17 mouse cellular contexts compared by ENCODE assay signal in the genomic region with DNA sequence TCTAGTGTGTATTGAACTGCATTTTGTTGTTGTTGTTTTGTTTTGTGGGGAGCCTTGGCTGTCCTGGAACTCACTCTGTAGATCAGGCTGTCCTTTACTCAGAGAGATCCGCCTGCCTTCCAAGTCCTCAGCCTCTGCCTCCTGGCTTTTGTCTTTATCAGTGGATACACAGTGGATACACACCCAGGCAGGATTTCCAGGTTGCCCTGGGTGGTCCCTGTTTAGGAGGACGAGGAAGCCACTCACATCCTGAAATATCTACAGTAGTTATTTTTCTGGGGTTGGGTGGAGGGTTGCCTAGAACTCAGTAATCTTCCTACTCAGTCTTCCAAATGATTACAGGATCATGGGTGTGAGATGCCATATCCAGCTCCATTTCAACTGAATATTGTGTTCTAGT. TPM values are rescaled to one million over a fixed set of nuclear protein-coding genes. Genes with fewer than 3 reads are reported as not detected.
DNase-seq lines count a peak whose midpoint lies in the region; ATAC-seq and TF ChIP-seq lines count a peak whose summit lies in the region.
"Had no signal": no experiment of that assay in that cellular context is flagged by ENCODE, and none has a peak within 500 bp of the region (broad histone marks: within the 10 kb centered on the region; RNA-seq: fewer than 3 reads in every experiment).

No protein-coding gene starts in this region.

- no peaks in the 10 kb centered on the region for H3K27me3 ChIP-seq in hindbrain, embryonic 14.5 days (ENCODE audit: control insufficient read depth, insufficient read depth, low read length)
- H3K27me3 ChIP-seq: embryonic facial prominence, embryonic 13.5 days; limb, embryonic 15.5 days had no signal

- ATAC-seq in hindbrain, embryonic 14.5 days (ENCODE audit: low FRiP score): no peak
- ATAC-seq: inflammation-experienced regulatory T-cells, adult 6 months; midbrain, embryonic 16.5 days had no signal

- intact Hi-C loops in left cerebral cortex, adult 2 months (cut with DNase I): no loop called here
- intact Hi-C loops in heart, postnatal 25 days (cut with DNase I): no loop called here

- H3K9me3 ChIP-seq in hindbrain, embryonic 14.5 days (ENCODE audit: control insufficient read depth, low read length): no peaks in the 10 kb centered on the region
- H3K9me3 ChIP-seq: embryonic facial prominence, embryonic 13.5 days; limb, embryonic 15.5 days had no signal

- no peak for TF ChIP-seq POLR2A in lung, adult 2 months (IDR thresholded peaks at IDR 0.05; ENCODE audit: borderline replicate concordance, extremely low read depth, low read depth, low read length)

- WGBS in lung, adult 2 months: 35% methylated on average over 2 of the region's 2 CpGs
- WGBS in hindbrain, embryonic 14.5 days: 66% methylated on average over 2 of the region's 2 CpGs

- DNase-seq in adrenal gland, postnatal 10 days: peak; percentile 15
- no peak for DNase-seq in adrenal gland, adult 8-10 months
- DNase-seq in left cerebral cortex, adult 2 months (ENCODE audit: extremely low spot score in 1 of 2, low spot score in 2 of 2): no peak
- no peak for DNase-seq in left cerebral cortex, adult 11 months (ENCODE audit: low spot score)
- DNase-seq in heart, postnatal 25 days (ENCODE audit: low spot score): peak; percentile 41
- DNase-seq in lung, adult 2 months: no peak
- DNase-seq in hindbrain, embryonic 14.5 days (ENCODE audit: low spot score): no peak
- no peak for DNase-seq in urinary bladder, postnatal 14 days (ENCODE audit: low spot score)
- DNase-seq: cerebellum, adult 18-20 months; thymus, adult 18-20 months had no signal

- no peak for TF ChIP-seq CTCF in left cerebral cortex, adult 2 months (IDR thresholded peaks at IDR 0.05)
- no peak for TF ChIP-seq CTCF in lung, adult 2 months (IDR thresholded peaks at IDR 0.05; ENCODE audit: insufficient read depth, low read length)

- no peak overlapping the region for H3K4me2 ChIP-seq in hindbrain, embryonic 14.5 days (replicated peaks)
- H3K4me2 ChIP-seq: embryonic facial prominence, embryonic 13.5 days; limb, embryonic 15.5 days had no signal

- no peak overlapping the region for H3K9ac ChIP-seq in hindbrain, embryonic 14.5 days
- H3K9ac ChIP-seq: embryonic facial prominence, embryonic 13.5 days; limb, embryonic 15.5 days had no signal

- H3K36me3 ChIP-seq in hindbrain, embryonic 14.5 days (replicated peaks; ENCODE audit: control insufficient read depth, insufficient read depth): peaks cover 19% of the 10 kb centered on the region

- peaks cover 8% of the 10 kb centered on the region for H3K4me1 ChIP-seq in lung, adult 2 months (ENCODE audit: control insufficient read depth, insufficient read depth, low read length)
- H3K4me1 ChIP-seq in hindbrain, embryonic 14.5 days (replicated peaks; ENCODE audit: control insufficient read depth, insufficient read depth, low read length): no peaks in the 10 kb centered on the region

- H3K27ac ChIP-seq in left cerebral cortex, adult 2 months: peak overlapping the region; percentile 28; the same call in 1 of the 2 replicates
- no peak overlapping the region for H3K27ac ChIP-seq in hindbrain, embryonic 14.5 days
- H3K27ac ChIP-seq: embryonic facial prominence, embryonic 13.5 days; limb, embryonic 15.5 days had no signal

- no peak overlapping the region for H3K4me3 ChIP-seq in left cerebral cortex, adult 2 months
- H3K4me3 ChIP-seq in lung, adult 2 months (replicated peaks; ENCODE audit: extremely low read depth, low read depth, low read length): peak overlapping the region; percentile 14
- H3K4me3 ChIP-seq in hindbrain, embryonic 14.5 days (replicated peaks; ENCODE audit: low read length): no peak overlapping the region
- H3K4me3 ChIP-seq: embryonic facial prominence, embryonic 13.5 days; limb, embryonic 15.5 days had no signal

RNA-seq across cellular contexts. Expression of gene H2-T24, which starts 1.4 kb away (rescaled TPM):
- 1 to 10 TPM; 2.9 to 3.9 TPM for total RNA-seq in adrenal gland, postnatal 10 days (2021)
- 1 to 10 TPM; 6.0 to 9.2 (median 6.9) TPM for total RNA-seq in adrenal gland, adult 8-10 months (2022)
- total RNA-seq in left cerebral cortex, adult 2 months (2021): 1 to 10 TPM; 1.1 to 2.5 TPM
- 1 to 10 TPM; 7.4 to 7.5 TPM for total RNA-seq in heart, postnatal 25 days (2021)
- polyA plus RNA-seq in lung, adult 2 months (2012; rRNA removed): 9.2 and 16.5 TPM in 2 replicates
- polyA plus RNA-seq in hindbrain, embryonic 14.5 days (2014; fragmentation: Nextera tagmentation; extraction: Ambion mirVana): 9.1 and 11.7 TPM in 2 replicates

RNA-seq across cellular contexts. Expression of gene H2-T23, which starts 13.7 kb away (rescaled TPM):
- 10 to 100 TPM; 55.7 to 82.7 TPM for total RNA-seq in adrenal gland, postnatal 10 days (2021)
- 100 to 1,000 TPM in 1 of 4 experiments, 10 to 100 TPM in 3; 65.8 to 110 (median 93.4) TPM for total RNA-seq in adrenal gland, adult 8-10 months (2022)
- total RNA-seq in left cerebral cortex, adult 2 months (2021): 10 to 100 TPM; 13.6 to 17.2 TPM
- 10 to 100 TPM; 20.2 to 25.6 TPM for total RNA-seq in heart, postnatal 25 days (2021)
- 180 and 232 TPM in 2 replicates for polyA plus RNA-seq in lung, adult 2 months (2012; rRNA removed)
- 3.0 and 4.1 TPM in 2 replicates for polyA plus RNA-seq in hindbrain, embryonic 14.5 days (2014; fragmentation: Nextera tagmentation; extraction: Ambion mirVana)

RNA-seq across cellular contexts. Expression of gene H2-T22, which starts 23.6 kb away (rescaled TPM):
- 10 to 100 TPM; 23.5 to 25.4 TPM for total RNA-seq in adrenal gland, postnatal 10 days (2021)
- total RNA-seq in adrenal gland, adult 8-10 months (2022): 10 to 100 TPM; 33.8 to 65.4 (median 46.3) TPM
- 10 to 100 TPM; 13.7 to 14.8 TPM for total RNA-seq in left cerebral cortex, adult 2 months (2021)
- total RNA-seq in heart, postnatal 25 days (2021): 1 to 10 TPM; 7.4 to 7.8 TPM
- polyA plus RNA-seq in lung, adult 2 months (2012; rRNA removed): 53.9 and 55.1 TPM in 2 replicates
- polyA plus RNA-seq in hindbrain, embryonic 14.5 days (2014; fragmentation: Nextera tagmentation; extraction: Ambion mirVana): 7.2 and 8.0 TPM in 2 replicates

RNA-seq across cellular contexts. Expression of gene Gm6034, which starts 23.8 kb away (rescaled TPM):
- total RNA-seq in adrenal gland, postnatal 10 days (2021): not detected
- total RNA-seq in adrenal gland, adult 8-10 months (2022): under 1 TPM in 2 of 4 experiments, not detected in 2; 0.17 to 0.30 TPM
- total RNA-seq in left cerebral cortex, adult 2 months (2021): not detected
- not detected for total RNA-seq in heart, postnatal 25 days (2021)
- polyA plus RNA-seq in lung, adult 2 months (2012; rRNA removed): not detected in 2 replicates
- polyA plus RNA-seq in hindbrain, embryonic 14.5 days (2014; fragmentation: Nextera tagmentation; extraction: Ambion mirVana): not detected in 2 replicates
- total RNA-seq: G1E; left cerebral cortex, adult 18-20 months had no signal
- polyA plus RNA-seq: embryonic facial prominence, embryonic 13.5 days; G1E; heart, embryonic 16.5 days; limb, embryonic 15.5 days; midbrain, embryonic 16.5 days had no signal

RNA-seq across cellular contexts. Expression of gene Prr3, which starts 38.9 kb away (rescaled TPM):
- total RNA-seq in adrenal gland, postnatal 10 days (2021): 10 to 100 TPM; 16.7 to 28.8 TPM
- total RNA-seq in adrenal gland, adult 8-10 months (2022): 10 to 100 TPM; 19.0 to 38.5 (median 27.2) TPM
- total RNA-seq in left cerebral cortex, adult 2 months (2021): 10 to 100 TPM; 40.8 to 43.9 TPM
- 1 to 10 TPM; 3.8 to 4.4 TPM for total RNA-seq in heart, postnatal 25 days (2021)
- 16.0 and 19.0 TPM in 2 replicates for polyA plus RNA-seq in lung, adult 2 months (2012; rRNA removed)
- polyA plus RNA-seq in hindbrain, embryonic 14.5 days (2014; fragmentation: Nextera tagmentation; extraction: Ambion mirVana): 70.4 and 83.1 TPM in 2 replicates

Comparison
In these comparisons a context has a peak if more than half of its experiments do, and no peak if none do; other contexts are left out.
1. DNase-seq: peak in adrenal gland, postnatal 10 days (single experiment) and heart, postnatal 25 days (single experiment); none in adrenal gland, adult 8-10 months (single experiment), left cerebral cortex, adult 2 months (0 of 2), left cerebral cortex, adult 11 months (single experiment), lung, adult 2 months (single experiment), hindbrain, embryonic 14.5 days (single experiment) and urinary bladder, postnatal 14 days (single experiment).